Mouse (Mus musculus) gastrocnemius, postnatal 14 days (tissue): Measurements from ENCODE around the gene Acot8. TPM values are rescaled to one million over a fixed set of nuclear protein-coding genes. Genes with fewer than 3 reads are reported as not detected.
A peak's percentile ranks its signal among the peaks of the same experiment; 100 is the strongest.

Experiments used
- DNase-seq: peaks from one replicate; pipeline ENCODE4 v3.0.0; 2021; ENCODE audit warnings: mixed read lengths
- intact Hi-C: fragments of 180-260 bp; cut with DNase I; formaldehyde crosslinking; loops from one replicate; pipeline ENCODE4 v1.15.1; 2025; ENCODE audit warnings: low total_unique reads
- long read RNA-seq, 2 experiments: library from polyadenylated mRNA; stranded (forward); transcript quantifications; one replicate each; pipeline ENCODE4 v2.0.0; 2021
- total RNA-seq, 2 experiments: library from RNA; stranded (reverse); gene quantifications; 2 replicates each; pipeline ENCODE4 v1.2.3; 2021

The Acot8 gene
- total RNA-seq = 1 to 10 TPM; 9.0 to 9.7 TPM
- long read RNA-seq, experiment 1, partial matches to known transcripts = 2 of 7 reads
- long read RNA-seq, experiment 1, other reads (novel, unspliced or antisense) = 1 of 7 reads
- long read RNA-seq, experiment 2, transcript Acot8-202 (6 exons, 1,152 nt) = major isoform, 6 of 10 reads
- long read RNA-seq, experiment 2, partial matches to known transcripts = 2 of 10 reads
- long read RNA-seq, experiment 2, other reads (novel, unspliced or antisense) = 0 of 10 reads

- peak; percentile 93 for DNase-seq
- intact Hi-C loops = no loop called here
Observed at GRCm38 (mm10) chr2:164804533-164805331, at the start of gene Acot8, which contains the start of gene Zswim3. Acot8 (minus strand) TSS chr2:164804882. Zswim3 (plus strand) TSS chr2:164805098.

- intact Hi-C loops = no loop called here
- DNase-seq = no peak
Observed at GRCm38 (mm10) chr2:164850061-164850460, 45.4 kb upstream of the Acot8 start.

- DNase-seq = no peak
- intact Hi-C loops = no loop called here
Observed at GRCm38 (mm10) chr2:164845782-164846181, 41.1 kb upstream of the Acot8 start.

GRCm38 (mm10) chr2:164835164-164835563 is 30.5 kb upstream of the Acot8 start:
- DNase-seq = no peak

GRCm38 (mm10) chr2:164834531-164834930 is 29.8 kb upstream of the Acot8 start:
- DNase-seq = no peak
- intact Hi-C loops = loop anchor here (10.0 kb wide), 1 partner anchor 60 kb away; no protein-coding TSS in a partner anchor

More at GRCm38 (mm10) chr2:164835164-164835563, 30.5 kb upstream of the Acot8 start:
- intact Hi-C loops = loop anchor here (5.0 to 10.0 kb wide), 2 partner anchors 37 to 60 kb away; no protein-coding TSS in a partner anchor

- peak; percentile 90 for DNase-seq
- intact Hi-C loops = loop anchor here (10.0 kb wide), 1 partner anchor 61 kb away; no protein-coding TSS in a partner anchor
Observed at GRCm38 (mm10) chr2:164833314-164833959, 28.8 kb upstream of the Acot8 start, which contains the start of gene Neurl2. Neurl2 (minus strand) TSS chr2:164833456.

GRCm38 (mm10) chr2:164832748-164833301 is 28.1 kb upstream of the Acot8 start, which contains the start of gene Ctsa:
Ctsa (plus strand) TSS chr2:164832873.
- intact Hi-C loops = loop anchor here (10.0 kb wide), 1 partner anchor 62 kb away; no protein-coding TSS in a partner anchor

GRCm38 (mm10) chr2:164832032-164832747 is 27.5 kb upstream of the Acot8 start:
- intact Hi-C loops = loop anchor here (10.0 kb wide), 1 partner anchor 63 kb away; no protein-coding TSS in a partner anchor
- no peak for DNase-seq

More at GRCm38 (mm10) chr2:164832748-164833301, 28.1 kb upstream of the Acot8 start, which contains the start of gene Ctsa:
- DNase-seq = peak; percentile 80

GRCm38 (mm10) chr2:164831029-164831428 is 26.3 kb upstream of the Acot8 start:
- intact Hi-C loops = loop anchor here (10.0 kb wide), 1 partner anchor 64 kb away; no protein-coding TSS in a partner anchor
- no peak for DNase-seq

- no peak for DNase-seq
- intact Hi-C loops = no loop called here
Observed at GRCm38 (mm10) chr2:164829090-164829489, 24.4 kb upstream of the Acot8 start.

- intact Hi-C loops = no loop called here
- DNase-seq = no peak
Observed at GRCm38 (mm10) chr2:164828437-164828836, 23.8 kb upstream of the Acot8 start, which contains the start of gene Spata25. Spata25 (minus strand) TSS chr2:164828537.

GRCm38 (mm10) chr2:164827146-164827850 is 22.6 kb upstream of the Acot8 start:
- no peak for DNase-seq
- intact Hi-C loops = no loop called here

- intact Hi-C loops = no loop called here
- no peak for DNase-seq
Observed at GRCm38 (mm10) chr2:164825521-164825920, 20.8 kb upstream of the Acot8 start.

- no peak for DNase-seq
Observed at GRCm38 (mm10) chr2:164823969-164824368, 19.3 kb upstream of the Acot8 start.

GRCm38 (mm10) chr2:164823181-164823585 is 18.5 kb upstream of the Acot8 start:
- DNase-seq = no peak
- intact Hi-C loops = no loop called here

More at GRCm38 (mm10) chr2:164823969-164824368, 19.3 kb upstream of the Acot8 start:
- intact Hi-C loops = no loop called here

GRCm38 (mm10) chr2:164822636-164823165 is 18.0 kb upstream of the Acot8 start, which contains the start of gene Zswim1:
Zswim1 (plus strand) TSS chr2:164822686.
- intact Hi-C loops = no loop called here
- DNase-seq = peak; percentile 98

GRCm38 (mm10) chr2:164821060-164821459 is 16.4 kb upstream of the Acot8 start:
- no peak for DNase-seq
- intact Hi-C loops = no loop called here

GRCm38 (mm10) chr2:164817703-164818102 is 13.0 kb upstream of the Acot8 start:
- no peak for DNase-seq
- intact Hi-C loops = no loop called here
